Mouse (Mus musculus): ENCODE measurements at regions not wholly inside any gene's neighbourhood (a gene's known extent, or its start where the extent isn't known, plus 50 kb on each side); places are given as distances from the start of the nearest gene placed in this dataset.

- no peak for TF ChIP-seq CTCF (IDR thresholded peaks at IDR 0.05; ENCODE audit: borderline replicate concordance, insufficient read depth, low read depth, low read length)
- TF ChIP-seq POLR2A (IDR thresholded peaks at IDR 0.05; ENCODE audit: borderline replicate concordance, insufficient read depth, low read length) = no peak
Observed at GRCm38 (mm10) chr8:7206596-7206995, 1454.4 kb downstream of the Efnb2 start.

Measured in cerebellum, adult 2 months (tissue).